In the genomic region with DNA sequence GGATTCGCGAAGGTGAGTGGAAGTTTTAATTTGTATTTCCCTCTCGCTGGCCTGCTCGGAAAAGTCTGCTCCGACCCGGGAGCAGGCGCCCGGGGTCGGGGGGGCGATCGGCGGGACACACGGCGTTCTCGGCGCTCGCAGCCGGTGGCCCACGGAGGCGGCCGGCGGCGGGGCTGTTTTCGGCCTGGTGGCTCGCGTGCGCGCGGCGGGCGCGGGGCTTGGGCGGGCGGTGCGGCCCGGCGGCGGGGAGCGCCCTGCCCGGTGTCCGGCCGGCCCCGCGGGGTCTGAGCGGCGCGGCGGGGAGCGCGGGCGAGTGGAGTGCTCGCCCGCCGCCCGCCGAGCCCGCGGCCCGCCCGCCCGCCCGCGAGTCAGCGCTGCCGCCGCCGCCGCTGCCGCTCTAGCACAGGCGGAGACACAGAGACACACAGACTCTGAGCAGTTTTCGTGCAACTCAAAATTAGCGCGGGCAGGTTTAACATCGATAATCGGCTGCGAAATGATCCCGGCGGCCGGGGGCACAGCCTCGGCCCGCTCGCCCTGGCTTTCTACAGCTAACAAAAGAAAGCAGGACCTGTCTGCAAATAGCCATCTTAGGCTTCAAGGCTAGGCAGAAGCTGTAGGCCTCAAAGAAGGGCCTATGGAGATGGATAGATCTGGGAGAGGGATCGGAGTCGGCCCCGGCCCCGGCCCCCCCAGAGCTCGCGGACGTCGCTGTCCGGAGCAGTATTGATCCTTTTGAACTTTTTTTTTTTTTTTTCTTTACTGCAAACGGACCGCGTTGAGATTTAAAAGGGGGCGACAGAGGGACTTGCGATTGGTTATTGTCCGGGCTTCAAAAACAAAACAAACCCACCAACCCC, we compare ENCODE assay signal across 8 mouse cellular contexts. TPM values are rescaled to one million over a fixed set of nuclear protein-coding genes. Genes with fewer than 3 reads are reported as not detected.
DNase-seq lines count a peak whose midpoint lies in the region; ATAC-seq lines count a peak whose summit lies in the region.

No protein-coding gene starts in this region.

- peaks cover 31% of the 10 kb centered on the region for H3K4me1 ChIP-seq in hindbrain, embryonic 13.5 days (replicated peaks)

- WGBS in hindbrain, embryonic 13.5 days = under 1% methylated on average over 75 of the region's 97 CpGs
- under 1% methylated on average over 68 of the region's 97 CpGs for WGBS in macrophage (ENCODE audit: missing documents)

- ATAC-seq in hindbrain, embryonic 13.5 days (ENCODE audit: low FRiP score) = no peak
- ATAC-seq in activated CD4-positive, CD25-positive, alpha-beta regulatory T cell, adult 4 months = no peak

- DNase-seq in MN1 (ENCODE audit: low spot score) = peak; percentile 74
- DNase-seq in cerebellum, adult 18-20 months = peak; percentile 46 to 66
- peak; percentile 41 for DNase-seq in forelimb bud, embryonic 11.5 days (ENCODE audit: low read depth, low spot score)
- DNase-seq in left cerebral cortex, adult 18-20 months (ENCODE audit: low spot score in 2 of 2) = peak; percentile 24 to 57
- peak; percentile 44 for DNase-seq in right cerebral cortex, postnatal 4 days

- H3K79me2 ChIP-seq in macrophage (ENCODE audit: inconsistent target) = peaks cover 65% of the 10 kb centered on the region

- peak overlapping the region; percentile 99 for H3K9ac ChIP-seq in hindbrain, embryonic 13.5 days

- peak overlapping the region; percentile 93 for H3K4me3 ChIP-seq in hindbrain, embryonic 13.5 days
- H3K4me3 ChIP-seq in macrophage (ENCODE audit: inconsistent target) = peak overlapping the region; percentile 73

- H3K9me3 ChIP-seq in hindbrain, embryonic 13.5 days = no peaks in the 10 kb centered on the region

- peak overlapping the region; percentile 100 for H3K27ac ChIP-seq in hindbrain, embryonic 13.5 days
- H3K27ac ChIP-seq in macrophage = peak overlapping the region; percentile 59

- H3K4me2 ChIP-seq in hindbrain, embryonic 13.5 days = peak overlapping the region; percentile 92

- H3K36me3 ChIP-seq in hindbrain, embryonic 13.5 days = no peaks in the 10 kb centered on the region
- no peaks in the 10 kb centered on the region for H3K36me3 ChIP-seq in macrophage (ENCODE audit: inconsistent target)

- no peaks in the 10 kb centered on the region for H3K27me3 ChIP-seq in hindbrain, embryonic 13.5 days

RNA-seq across cellular contexts. Expression of gene Arid2, which starts 0.9 kb away (rescaled TPM):
- 25.5 and 26.8 TPM in 2 replicates for polyA plus RNA-seq in hindbrain, embryonic 13.5 days (2015; fragmentation: Nextera tagmentation; extraction: Ambion mirVana)
- 10 to 100 TPM; 30.8 to 31.0 TPM for total RNA-seq in left cerebral cortex, adult 18-20 months (2021)
- 100 to 1,000 TPM in 9 of 26 experiments, 10 to 100 TPM in 17; 38.6 to 153 (median 91.7) TPM for total RNA-seq in macrophage (2018; cell fraction: chromatin; rRNA removed)
- total RNA-seq in macrophage (2018; cell fraction: cytosol; rRNA removed) = 10 to 100 TPM in 23 of 26 experiments, 1 to 10 TPM in 3; 7.4 to 26.9 (median 16.3) TPM
- total RNA-seq in macrophage (2018; cell fraction: nucleus; rRNA removed) = 100 to 1,000 TPM in 1 of 26 experiments, 10 to 100 TPM in 25; 26.3 to 140 (median 56.9) TPM
- polyA plus RNA-seq in macrophage (2018) = 11.8 to 14.0 TPM (median 12.7 TPM) in 3 replicates
- polyA plus RNA-seq in activated CD4-positive, CD25-positive, alpha-beta regulatory T cell, adult 4 months (2017; shearing (Covaris generic)) = 10 to 100 TPM; 16.6 to 21.0 TPM
